Mouse (Mus musculus): Measurements from ENCODE around the gene Vmn1r193. TPM values are rescaled to one million over a fixed set of nuclear protein-coding genes. Genes with fewer than 3 reads are reported as not detected.

The Vmn1r193 gene
- not detected for polyA plus RNA-seq (2017; shearing (Covaris generic))

GRCm38 (mm10) chr13:22223060-22223459 is at the start of gene Vmn1r193:
Gene Vmn1r193 (minus strand): TSS chr13:22223160.

GRCm38 (mm10) chr13:22270222-22270621 is 47.3 kb upstream of the Vmn1r193 start, which contains the start of gene Vmn1r195:
Gene Vmn1r195 (plus strand): TSS chr13:22270522.

GRCm38 (mm10) chr13:22243915-22244314 is 21.0 kb upstream of the Vmn1r193 start, which contains the start of gene Vmn1r194:
Gene Vmn1r194 (plus strand): TSS chr13:22244215.

DNA sequence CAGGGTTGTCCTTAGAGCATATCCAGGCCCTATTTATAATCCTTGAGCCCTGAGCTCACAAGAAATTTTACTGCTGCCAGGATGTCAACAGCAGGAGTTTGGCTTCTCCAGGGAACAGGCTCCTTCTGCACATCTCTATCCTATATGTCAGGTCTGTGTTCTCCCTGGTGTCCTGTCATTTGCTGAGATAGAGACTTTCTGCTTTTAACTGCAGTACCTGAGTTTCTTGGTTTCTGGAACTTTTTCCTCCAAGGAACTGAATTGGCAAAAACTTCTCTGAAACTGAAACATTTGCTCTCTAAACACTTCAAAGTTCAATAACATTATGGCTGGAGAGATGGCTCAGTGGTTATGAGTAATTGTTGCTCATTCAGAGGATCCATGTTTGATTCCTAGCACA is 31.9 kb downstream of the Vmn1r193 start, which contains the start of gene Vmn1r192:
TSS of gene Vmn1r192 (minus strand) at position 101 of the 400 bp plus-strand sequence.

DNA sequence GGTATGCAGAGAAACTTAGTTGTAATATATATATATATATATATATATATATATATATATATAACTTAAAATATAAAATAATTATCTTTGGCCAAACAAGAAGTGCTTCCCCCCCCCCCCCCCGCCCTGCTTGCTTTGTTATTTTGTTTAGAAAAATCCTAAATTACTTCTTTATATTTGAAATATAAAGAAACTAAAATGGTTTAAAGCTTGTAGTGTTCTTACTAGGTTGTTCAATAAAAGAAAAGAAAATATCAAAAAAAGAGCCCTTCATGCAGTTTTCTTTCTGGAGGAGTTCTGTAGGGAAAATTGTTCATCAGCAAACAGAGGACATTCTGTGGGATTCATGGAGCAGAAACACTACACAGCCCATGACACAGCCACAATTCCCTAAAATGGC is 39.1 kb downstream of the Vmn1r193 start, which contains the start of gene Vmn1r191:
TSS of gene Vmn1r191 (minus strand) at position 101 of the 400 bp plus-strand sequence.

Other genes with a start within 250 kb of the Vmn1r193 start
- not detected for gene Pom121l2, start 242.0 kb downstream of the Vmn1r193 start, polyA plus RNA-seq (2017; shearing (Covaris generic))
- 0.34 TPM for gene Prss16, start 213.4 kb downstream of the Vmn1r193 start, polyA plus RNA-seq (2017; shearing (Covaris generic))
- gene Hist1h2ah, start 187.6 kb downstream of the Vmn1r193 start, polyA plus RNA-seq (2017; shearing (Covaris generic)): not detected
- not detected for gene Hist1h2bk, start 187.3 kb downstream of the Vmn1r193 start, polyA plus RNA-seq (2017; shearing (Covaris generic))
- 10.6 TPM for gene Hist1h4i, start 181.8 kb downstream of the Vmn1r193 start, polyA plus RNA-seq (2017; shearing (Covaris generic))
- gene Hist1h2ag, start 180.2 kb downstream of the Vmn1r193 start, polyA plus RNA-seq (2017; shearing (Covaris generic)): not detected
- 2.5 TPM for gene Hist1h2bj, start 179.9 kb downstream of the Vmn1r193 start, polyA plus RNA-seq (2017; shearing (Covaris generic))
- not detected for gene Vmn1r188, start 138.7 kb downstream of the Vmn1r193 start, polyA plus RNA-seq (2017; shearing (Covaris generic))
- gene Vmn1r189, start 117.3 kb downstream of the Vmn1r193 start, polyA plus RNA-seq (2017; shearing (Covaris generic)): not detected
- gene Vmn1r191, start 39.2 kb downstream of the Vmn1r193 start, polyA plus RNA-seq (2017; shearing (Covaris generic)): not detected
- gene Vmn1r192, start 32.0 kb downstream of the Vmn1r193 start, polyA plus RNA-seq (2017; shearing (Covaris generic)): not detected
- gene Vmn1r194, start 21.1 kb upstream of the Vmn1r193 start, polyA plus RNA-seq (2017; shearing (Covaris generic)): not detected
- not detected for gene Vmn1r195, start 47.4 kb upstream of the Vmn1r193 start, polyA plus RNA-seq (2017; shearing (Covaris generic))
- not detected for gene Vmn1r196, start 66.8 kb upstream of the Vmn1r193 start, polyA plus RNA-seq (2017; shearing (Covaris generic))
- gene Vmn1r197, start 101.4 kb upstream of the Vmn1r193 start, polyA plus RNA-seq (2017; shearing (Covaris generic)): not detected
- gene Vmn1r198, start 127.2 kb upstream of the Vmn1r193 start, polyA plus RNA-seq (2017; shearing (Covaris generic)): not detected
- gene Vmn1r199, start 156.7 kb upstream of the Vmn1r193 start, polyA plus RNA-seq (2017; shearing (Covaris generic)): not detected
- not detected for gene Vmn1r200, start 167.2 kb upstream of the Vmn1r193 start, polyA plus RNA-seq (2017; shearing (Covaris generic))
- gene Vmn1r201, start 248.8 kb upstream of the Vmn1r193 start, polyA plus RNA-seq (2017; shearing (Covaris generic)): not detected

Data from naive thymus-derived CD4-positive, alpha-beta T cell, adult 5 months (primary cell).